Mouse (Mus musculus): ENCODE results near the gene Ms4a6c.

GRCm38 (mm10) chr19:11484388-11484787 lies 15.2 kb downstream of the Ms4a6c start:
- TF ChIP-seq CTCF (IDR thresholded peaks at IDR 0.05; ENCODE audit: insufficient read depth, low read depth, low read length) = no peak
- TF ChIP-seq POLR2A (IDR thresholded peaks at IDR 0.05; ENCODE audit: insufficient read depth, low read depth, low read length) = no peak

All from olfactory bulb, adult 2 months (tissue).